Mouse (Mus musculus): ENCODE measurements at regions not wholly inside any gene's neighbourhood (a gene's known extent, or its start where the extent isn't known, plus 50 kb on each side); places are given as distances from the start of the nearest gene placed in this dataset.

DNA sequence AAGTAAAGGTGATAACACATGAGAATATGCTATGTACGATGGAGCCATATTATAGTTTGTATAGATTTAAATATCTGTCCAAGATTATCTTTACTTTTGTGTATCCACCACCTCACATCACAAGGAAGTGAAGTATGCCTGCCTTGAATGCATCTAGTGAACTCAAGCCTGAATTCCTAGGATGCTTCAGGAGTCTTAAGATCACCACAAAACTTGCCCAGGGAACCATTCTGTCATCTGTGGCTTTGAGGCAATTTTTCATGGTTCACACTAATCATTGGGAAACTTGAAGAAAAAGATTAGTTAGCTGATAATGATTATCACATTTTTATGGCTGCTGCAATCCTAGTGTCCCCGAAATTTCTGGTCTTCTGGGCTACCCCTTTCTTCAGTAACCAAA is 288.5 kb upstream of the BC052040 start:
- no peak for TF ChIP-seq CTCF (IDR thresholded peaks at IDR 0.05; ENCODE audit: control insufficient read depth, insufficient read depth, insufficient replicate concordance, low read depth, low read length)
- no peak for TF ChIP-seq POLR2A (IDR thresholded peaks at IDR 0.05; ENCODE audit: control insufficient read depth, low read depth, low read length)

Measured in testis, adult 2 months (tissue).